In the genomic region with DNA sequence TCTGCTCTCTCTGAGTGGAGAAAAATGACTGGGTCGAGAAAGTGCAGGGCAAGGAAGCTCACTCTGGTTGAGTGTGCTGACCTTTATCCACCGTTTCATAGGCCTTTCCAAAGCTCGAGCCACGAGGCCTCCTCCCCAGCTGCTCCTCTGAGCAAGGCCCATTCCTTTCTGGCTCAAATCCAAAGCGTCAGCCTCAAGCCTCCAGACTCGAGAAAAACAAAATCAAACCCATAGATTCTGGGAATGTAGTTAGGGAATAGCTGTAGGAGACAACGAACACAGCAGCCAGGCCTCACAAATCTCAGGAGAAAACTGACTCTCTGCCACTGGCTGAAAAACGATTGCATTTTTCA, we compare ENCODE assay signal across 9 mouse cellular contexts. TPM values are rescaled to one million over a fixed set of nuclear protein-coding genes. Genes with fewer than 3 reads are reported as not detected.
DNase-seq lines count a peak whose midpoint lies in the region; ATAC-seq and TF ChIP-seq lines count a peak whose summit lies in the region.
"Had no signal": no experiment of that assay in that cellular context is flagged by ENCODE, and none has a peak within 500 bp of the region (broad histone marks: within the 10 kb centered on the region; RNA-seq: fewer than 3 reads in every experiment).

No protein-coding gene starts in this region.

- TF ChIP-seq CTCF in heart, adult 2 months (IDR thresholded peaks at IDR 0.05) = no peak

- no peaks in the 10 kb centered on the region for H3K9me3 ChIP-seq in limb, embryonic 14.5 days (ENCODE audit: control insufficient read depth, low read length)

- no peak overlapping the region for H3K4me2 ChIP-seq in limb, embryonic 14.5 days (replicated peaks; ENCODE audit: low read depth, low read length, severe bottlenecking)

- H3K4me3 ChIP-seq in heart, adult 2 months = no peak overlapping the region
- no peak overlapping the region for H3K4me3 ChIP-seq in limb, embryonic 14.5 days (replicated peaks; ENCODE audit: low read length)

- peak; percentile 60 for ATAC-seq in limb, embryonic 14.5 days (ENCODE audit: low FRiP score, low read depth)

- no peak overlapping the region for H3K9ac ChIP-seq in heart, adult 2 months (ENCODE audit: low read depth, low read length)
- H3K9ac ChIP-seq in limb, embryonic 14.5 days (ENCODE audit: low read depth, low read length, severe bottlenecking) = no peak overlapping the region

- peak; percentile 36 to 39 for DNase-seq in heart, adult 18-20 months
- no peak for DNase-seq in heart, adult 2 months
- DNase-seq in brain, adult 2 months (ENCODE audit: low read depth, low spot score) = peak; percentile 72
- peak; percentile 43 to 53 for DNase-seq in heart, postnatal 10 days
- DNase-seq in limb, embryonic 14.5 days (ENCODE audit: low spot score) = peak; percentile 69
- DNase-seq in embryo, embryonic 10.5 days (ENCODE audit: low spot score) = no peak
- DNase-seq in frontal cortex, postnatal 14 days (ENCODE audit: low spot score in 2 of 2) = no peak
- DNase-seq in layer of hippocampus, adult 8-10 months (ENCODE audit: low spot score in 2 of 2) = no peak

- intact Hi-C loops in heart, adult 2 months (cut with DNase I) = no loop called here
- intact Hi-C loops in heart, postnatal 10 days (cut with DNase I) = no loop called here

- no peaks in the 10 kb centered on the region for H3K27me3 ChIP-seq in heart, adult 2 months (ENCODE audit: control insufficient read depth, insufficient read depth, low read length)
- H3K27me3 ChIP-seq in limb, embryonic 14.5 days (ENCODE audit: control insufficient read depth, insufficient read depth, low read length) = no peaks in the 10 kb centered on the region

- no peak for TF ChIP-seq POLR2A in heart, adult 2 months (IDR thresholded peaks at IDR 0.05; ENCODE audit: insufficient read depth, low read depth, low read length)
- TF ChIP-seq POLR2A in limb, embryonic 14.5 days (IDR thresholded peaks at IDR 0.05; ENCODE audit: borderline replicate concordance, extremely low read depth, insufficient read depth, insufficient read length) = no peak

- no peak for TF ChIP-seq EP300 in heart, adult 2 months (IDR thresholded peaks at IDR 0.05; ENCODE audit: insufficient read depth, low read depth, low read length)

- H3K36me3 ChIP-seq in heart, adult 2 months (ENCODE audit: control insufficient read depth, insufficient read depth, low read length) = peaks cover 4% of the 10 kb centered on the region
- peaks cover 16% of the 10 kb centered on the region for H3K36me3 ChIP-seq in limb, embryonic 14.5 days (ENCODE audit: control insufficient read depth, insufficient read depth, low read length)

- 25% methylated on average over 8 of the region's 8 CpGs for WGBS in heart, adult 2 months
- WGBS in limb, embryonic 14.5 days = 24% methylated on average over 8 of the region's 8 CpGs

- peaks cover 5% of the 10 kb centered on the region; the same call in 1 of the 2 replicates for H3K4me1 ChIP-seq in heart, adult 2 months (ENCODE audit: control insufficient read depth, insufficient read depth, low read length)
- H3K4me1 ChIP-seq in limb, embryonic 14.5 days (ENCODE audit: control insufficient read depth, insufficient read depth, low read length) = peaks cover 44% of the 10 kb centered on the region

- no peak overlapping the region for H3K27ac ChIP-seq in heart, adult 2 months
- peak overlapping the region; percentile 70 for H3K27ac ChIP-seq in limb, embryonic 14.5 days (replicated peaks; ENCODE audit: low read depth, low read length)

- no peaks in the 10 kb centered on the region for H3K79me2 ChIP-seq in heart, adult 2 months (replicated peaks; ENCODE audit: control insufficient read depth, insufficient read depth, low read length)

RNA-seq across cellular contexts. Expression of a gene that starts 26.6 kb away (rescaled TPM):
- under 1 TPM; 0.17 to 0.64 TPM for total RNA-seq in heart, adult 18-20 months (2021)
- total RNA-seq in heart, adult 2 months (2021) = under 1 TPM; 0.08 to 0.18 TPM
- 0.04 and 0.15 TPM in 2 replicates for polyA plus RNA-seq in heart, adult 2 months (2012; rRNA removed)
- total RNA-seq in heart, postnatal 10 days (2021) = under 1 TPM; 0.45 to 0.65 TPM
- polyA plus RNA-seq in limb, embryonic 14.5 days (2012; rRNA removed) = 0.58 and 0.69 TPM in 2 replicates
- 0.59 and 0.85 TPM in 2 replicates for polyA plus RNA-seq in limb, embryonic 14.5 days (2014; fragmentation: Nextera tagmentation; extraction: Ambion mirVana)
- 10 to 100 TPM; 76.6 to 92.9 (median 85.0) TPM for total RNA-seq in layer of hippocampus, adult 8-10 months (2022)
- total RNA-seq: MEL had no signal

Comparison
In these comparisons a context has a peak if more than half of its experiments do, and no peak if none do; other contexts are left out.
1. DNase-seq: peak in heart, adult 18-20 months (2 of 2), brain, adult 2 months (single experiment), heart, postnatal 10 days (2 of 2) and limb, embryonic 14.5 days (single experiment); none in heart, adult 2 months (0 of 2), embryo, embryonic 10.5 days (single experiment), frontal cortex, postnatal 14 days (0 of 2) and layer of hippocampus, adult 8-10 months (0 of 2).
2. RNA of a gene that starts 26.6 kb away (total RNA-seq): 76.6 to 92.9 TPM in layer of hippocampus, adult 8-10 months; 0.45 to 0.65 TPM in heart, postnatal 10 days, 0.17 to 0.64 TPM in heart, adult 18-20 months and 0.08 to 0.18 TPM in heart, adult 2 months; every median in the first group is over 10 times any median in the second.